Mouse (Mus musculus): ENCODE results near the gene Cdadc1. TPM values are rescaled to one million over a fixed set of nuclear protein-coding genes. Genes with fewer than 3 reads are reported as not detected.
A peak's percentile ranks its signal among the peaks of the same experiment; 100 is the strongest.

Cdadc1 gene
- 25.6 and 26.2 TPM in 2 replicates for polyA plus RNA-seq (2014; fragmentation: Nextera tagmentation; extraction: Ambion mirVana)

GRCm38 (mm10) chr14:59597398-59598259, at the start of gene Cdadc1:
Gene Cdadc1, minus strand, starts transcription at chr14:59597959.
- no peaks in the 10 kb centered on the region for H3K27me3 ChIP-seq (ENCODE audit: control insufficient read depth, insufficient read depth, low read length)
- DNase-seq (ENCODE audit: low spot score) (peak; percentile 98), ATAC-seq (replicated peaks; ENCODE audit: low FRiP score) (peak; percentile 85)
- 0 out of 2 replicates have a peak, but pooled peaks cover 4% of the 10 kb centered on the region for H3K4me1 ChIP-seq (replicated peaks; ENCODE audit: control insufficient read depth, insufficient read depth, low read length)
- peak within 1 kb of the TSS; percentile 72 for H3K9ac ChIP-seq (ENCODE audit: low read length)
- no peaks in the 10 kb centered on the region; the same call in 1 of the 2 replicates for H3K36me3 ChIP-seq (ENCODE audit: control insufficient read depth, insufficient read depth, low read length)
- H3K4me2 ChIP-seq (ENCODE audit: low read depth, low read length, severe bottlenecking) = peak within 1 kb of the TSS; percentile 97
- WGBS = under 1% methylated on average over 45 of the region's 48 CpGs
- H3K4me3 ChIP-seq (ENCODE audit: low read depth, low read length) = peak within 1 kb of the TSS; percentile 91
- no peak within 1 kb of the TSS for H3K27ac ChIP-seq (ENCODE audit: low read depth, low read length)
- no peaks in the 10 kb centered on the region for H3K9me3 ChIP-seq (ENCODE audit: control insufficient read depth, low read length)

DNA sequence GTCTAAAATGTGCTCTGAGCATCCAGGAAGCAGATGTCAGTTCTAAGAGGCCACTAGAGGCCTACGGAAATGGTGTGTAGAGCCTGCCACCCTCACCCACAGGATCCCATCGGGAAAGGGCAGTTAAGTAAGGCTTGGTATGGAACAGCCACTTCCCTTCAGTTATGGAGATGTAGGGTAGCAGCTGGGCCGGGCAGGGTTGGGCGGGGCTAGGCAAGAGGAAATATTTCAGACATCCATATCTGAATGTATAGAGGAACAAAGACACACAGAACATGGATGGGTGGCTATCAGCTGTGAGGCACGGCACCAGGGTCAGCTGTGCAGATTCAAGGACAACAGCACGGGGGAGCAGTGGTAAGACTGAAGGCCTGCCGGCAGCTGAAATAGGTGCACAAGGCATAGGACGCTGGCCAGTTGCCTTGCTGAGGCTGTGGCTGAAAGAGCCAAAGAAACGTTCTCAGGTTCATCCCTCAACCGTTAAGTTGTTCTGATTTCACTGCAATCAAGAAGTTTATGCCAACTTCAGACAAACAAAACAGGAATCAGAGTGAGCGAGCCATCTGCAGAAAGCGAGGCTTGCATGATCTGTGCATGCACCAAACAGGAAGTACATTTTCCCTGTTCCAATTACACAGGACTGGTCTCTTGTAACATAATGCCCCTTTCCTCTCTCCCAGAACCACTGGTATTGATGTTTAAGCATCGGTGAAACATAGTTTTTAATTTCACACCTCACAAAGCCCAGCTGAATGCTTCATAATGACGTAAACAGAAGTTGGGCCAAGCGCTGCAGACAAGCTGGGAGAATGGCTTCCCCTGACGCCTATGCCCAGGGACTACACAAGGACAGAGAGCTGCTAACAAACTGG, 49.3 kb upstream of the Cdadc1 start:
- H3K4me2 ChIP-seq (ENCODE audit: low read depth, low read length, severe bottlenecking) = no peak overlapping the region
- WGBS = 82% methylated on average over 16 of the region's 16 CpGs
- no peaks in the 10 kb centered on the region for H3K4me1 ChIP-seq (replicated peaks; ENCODE audit: control insufficient read depth, insufficient read depth, low read length)
- H3K27ac ChIP-seq (ENCODE audit: low read depth, low read length) = no peak overlapping the region
- H3K9me3 ChIP-seq (ENCODE audit: control insufficient read depth, low read length) = no peaks in the 10 kb centered on the region
- H3K36me3 ChIP-seq (ENCODE audit: control insufficient read depth, insufficient read depth, low read length) = no peaks in the 10 kb centered on the region
- H3K9ac ChIP-seq (ENCODE audit: low read length) = no peak overlapping the region
- H3K27me3 ChIP-seq (ENCODE audit: control insufficient read depth, insufficient read depth, low read length) = no peaks in the 10 kb centered on the region
- ATAC-seq (replicated peaks; ENCODE audit: low FRiP score) (no peak), DNase-seq (ENCODE audit: low spot score) (no peak)
- H3K4me3 ChIP-seq (ENCODE audit: low read depth, low read length) = no peak overlapping the region

GRCm38 (mm10) chr14:59644896-59645295, 47.1 kb upstream of the Cdadc1 start:
- no peak overlapping the region for H3K4me2 ChIP-seq (ENCODE audit: low read depth, low read length, severe bottlenecking)
- no peak overlapping the region for H3K4me3 ChIP-seq (ENCODE audit: low read depth, low read length)
- H3K9me3 ChIP-seq (ENCODE audit: control insufficient read depth, low read length) = no peaks in the 10 kb centered on the region
- no peak overlapping the region for H3K9ac ChIP-seq (ENCODE audit: low read length)
- no peaks in the 10 kb centered on the region for H3K4me1 ChIP-seq (replicated peaks; ENCODE audit: control insufficient read depth, insufficient read depth, low read length)
- DNase-seq (ENCODE audit: low spot score) = no peak
- H3K27ac ChIP-seq (ENCODE audit: low read depth, low read length) = no peak overlapping the region
- H3K36me3 ChIP-seq (ENCODE audit: control insufficient read depth, insufficient read depth, low read length) = no peaks in the 10 kb centered on the region
- no peaks in the 10 kb centered on the region for H3K27me3 ChIP-seq (ENCODE audit: control insufficient read depth, insufficient read depth, low read length)
- ATAC-seq (replicated peaks; ENCODE audit: low FRiP score) = no peak
- 81% methylated on average over 3 of the region's 3 CpGs for WGBS

GRCm38 (mm10) chr14:59644166-59644565, 46.4 kb upstream of the Cdadc1 start:
- H3K4me1 ChIP-seq (replicated peaks; ENCODE audit: control insufficient read depth, insufficient read depth, low read length) = no peaks in the 10 kb centered on the region; the same call in 1 of the 2 replicates
- no peak overlapping the region for H3K4me2 ChIP-seq (ENCODE audit: low read depth, low read length, severe bottlenecking)
- 86% methylated on average over 1 of the region's 1 CpGs for WGBS
- H3K9me3 ChIP-seq (ENCODE audit: control insufficient read depth, low read length) = no peaks in the 10 kb centered on the region
- no peaks in the 10 kb centered on the region for H3K27me3 ChIP-seq (ENCODE audit: control insufficient read depth, insufficient read depth, low read length)
- H3K27ac ChIP-seq (ENCODE audit: low read depth, low read length) = no peak overlapping the region
- H3K4me3 ChIP-seq (ENCODE audit: low read depth, low read length) = no peak overlapping the region
- ATAC-seq (replicated peaks; ENCODE audit: low FRiP score) (no peak), DNase-seq (ENCODE audit: low spot score) (no peak)
- no peaks in the 10 kb centered on the region for H3K36me3 ChIP-seq (ENCODE audit: control insufficient read depth, insufficient read depth, low read length)
- no peak overlapping the region for H3K9ac ChIP-seq (ENCODE audit: low read length)

GRCm38 (mm10) chr14:59643582-59643981, 45.8 kb upstream of the Cdadc1 start:
- H3K4me1 ChIP-seq (replicated peaks; ENCODE audit: control insufficient read depth, insufficient read depth, low read length) = no peaks in the 10 kb centered on the region; the same call in 1 of the 2 replicates
- H3K4me3 ChIP-seq (ENCODE audit: low read depth, low read length) = no peak overlapping the region
- 80% methylated on average over 12 of the region's 12 CpGs for whole genome bisulfite sequencing
- no peaks in the 10 kb centered on the region for H3K9me3 ChIP-seq (ENCODE audit: control insufficient read depth, low read length)
- no peaks in the 10 kb centered on the region for H3K27me3 ChIP-seq (ENCODE audit: control insufficient read depth, insufficient read depth, low read length)
- no peak for DNase-seq (ENCODE audit: low spot score)
- no peak for ATAC-seq (replicated peaks; ENCODE audit: low FRiP score)
- no peak overlapping the region for H3K9ac ChIP-seq (ENCODE audit: low read length)
- H3K4me2 ChIP-seq (ENCODE audit: low read depth, low read length, severe bottlenecking) = no peak overlapping the region
- H3K27ac ChIP-seq (ENCODE audit: low read depth, low read length) = no peak overlapping the region
- no peaks in the 10 kb centered on the region for H3K36me3 ChIP-seq (ENCODE audit: control insufficient read depth, insufficient read depth, low read length)

DNA sequence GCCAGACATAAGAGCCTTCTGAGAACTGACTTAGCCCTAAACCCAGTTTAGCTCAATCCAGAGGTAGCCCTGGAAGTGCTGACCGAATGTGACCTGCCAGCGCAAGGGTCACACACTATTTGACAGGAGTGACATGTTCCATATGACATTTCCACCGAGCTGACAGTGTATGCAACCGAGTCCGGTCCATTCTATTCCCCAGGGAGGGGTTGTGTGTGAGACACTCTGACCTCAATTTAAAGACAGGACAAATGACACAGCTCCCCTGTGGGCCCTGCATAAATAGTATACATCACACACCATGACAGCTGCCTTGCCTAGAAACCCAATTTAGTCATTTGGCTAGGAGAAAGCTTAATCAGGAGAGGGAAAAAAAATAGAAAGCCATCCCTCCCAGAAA, 44.1 kb upstream of the Cdadc1 start:
- Histone ChIP-seq H3K4me3 (ENCODE audit: low read depth, low read length) (no peak overlapping the region), H3K9ac (ENCODE audit: low read length) (no peak overlapping the region), H3K4me1 (replicated peaks; ENCODE audit: control insufficient read depth, insufficient read depth, low read length) (no peaks in the 10 kb centered on the region; the same call in 1 of the 2 replicates), H3K9me3 (ENCODE audit: control insufficient read depth, low read length) (no peaks in the 10 kb centered on the region), H3K36me3 (ENCODE audit: control insufficient read depth, insufficient read depth, low read length) (no peaks in the 10 kb centered on the region), H3K27ac (ENCODE audit: low read depth, low read length) (no peak overlapping the region), H3K4me2 (ENCODE audit: low read depth, low read length, severe bottlenecking) (no peak overlapping the region), H3K27me3 (ENCODE audit: control insufficient read depth, insufficient read depth, low read length) (no peaks in the 10 kb centered on the region)
- WGBS = 55% methylated on average over 5 of the region's 5 CpGs
- DNase-seq (ENCODE audit: low spot score) (no peak), ATAC-seq (replicated peaks; ENCODE audit: low FRiP score) (no peak)

DNA sequence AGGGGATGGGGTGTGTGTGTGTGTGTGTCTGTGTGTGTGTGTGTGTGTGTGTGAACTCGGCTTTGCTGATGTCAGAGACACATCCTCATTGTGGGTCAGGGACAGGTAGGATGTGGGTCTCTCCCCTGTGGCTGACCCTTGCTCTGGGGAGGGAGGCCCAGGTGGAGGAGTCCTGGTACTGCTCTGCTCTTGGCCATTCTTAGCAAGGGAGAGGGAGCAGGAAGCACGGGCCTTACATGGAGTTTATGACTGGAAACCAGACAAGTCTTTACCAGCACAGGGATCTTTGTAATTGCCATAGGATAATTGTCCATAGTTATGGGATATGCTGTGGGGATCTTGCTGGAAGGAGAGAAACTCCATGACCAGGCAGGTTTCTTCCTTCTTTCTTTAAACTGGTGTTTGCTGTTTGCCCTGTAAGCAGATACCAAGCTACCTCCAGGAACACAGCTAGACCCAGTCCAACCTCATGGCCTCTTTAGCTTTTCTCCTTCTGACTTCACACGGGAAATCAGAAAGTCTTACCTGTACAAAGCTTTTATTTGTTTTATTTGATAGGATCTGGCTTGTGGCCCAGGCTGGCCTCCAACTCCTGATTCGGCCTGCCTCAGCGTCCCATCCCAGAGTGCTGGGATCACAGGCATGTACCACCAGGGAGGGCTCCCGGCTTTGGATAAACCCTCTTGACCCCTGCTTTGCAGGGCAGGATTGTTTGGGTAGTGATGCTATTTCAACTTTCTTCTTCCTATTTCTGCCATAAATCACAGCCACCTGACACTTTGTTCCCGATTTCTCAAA, 41.3 kb upstream of the Cdadc1 start:
- no peak overlapping the region for H3K4me2 ChIP-seq (ENCODE audit: low read depth, low read length, severe bottlenecking)
- no peaks in the 10 kb centered on the region; the same call in 1 of the 2 replicates for H3K4me1 ChIP-seq (replicated peaks; ENCODE audit: control insufficient read depth, insufficient read depth, low read length)
- H3K4me3 ChIP-seq (ENCODE audit: low read depth, low read length) = no peak overlapping the region
- ATAC-seq (replicated peaks; ENCODE audit: low FRiP score) = no peak
- H3K36me3 ChIP-seq (ENCODE audit: control insufficient read depth, insufficient read depth, low read length) = no peaks in the 10 kb centered on the region
- H3K9me3 ChIP-seq (ENCODE audit: control insufficient read depth, low read length) = no peaks in the 10 kb centered on the region
- no peak for DNase-seq (ENCODE audit: low spot score)
- 63% methylated on average over 7 of the region's 7 CpGs for WGBS
- no peak overlapping the region for H3K9ac ChIP-seq (ENCODE audit: low read length)
- no peaks in the 10 kb centered on the region for H3K27me3 ChIP-seq (ENCODE audit: control insufficient read depth, insufficient read depth, low read length)
- H3K27ac ChIP-seq (ENCODE audit: low read depth, low read length) = no peak overlapping the region

- no peak for ATAC-seq (replicated peaks; ENCODE audit: low FRiP score)
- WGBS = 65% methylated on average over 9 of the region's 9 CpGs
- no peaks in the 10 kb centered on the region for H3K9me3 ChIP-seq (ENCODE audit: control insufficient read depth, low read length)
Measured at GRCm38 (mm10) chr14:59633988-59634387, 36.2 kb upstream of the Cdadc1 start.

More at GRCm38 (mm10) chr14:59633988-59634387, 36.2 kb upstream of the Cdadc1 start:
- DNase-seq (ENCODE audit: low spot score) = peak; percentile 49
- H3K4me2 ChIP-seq (ENCODE audit: low read depth, low read length, severe bottlenecking) = no peak overlapping the region
- no peaks in the 10 kb centered on the region for H3K27me3 ChIP-seq (ENCODE audit: control insufficient read depth, insufficient read depth, low read length)
- H3K9ac ChIP-seq (ENCODE audit: low read length) = no peak overlapping the region
- H3K27ac ChIP-seq (ENCODE audit: low read depth, low read length) = no peak overlapping the region
- H3K4me3 ChIP-seq (ENCODE audit: low read depth, low read length) = no peak overlapping the region
- no peaks in the 10 kb centered on the region; the same call in 1 of the 2 replicates for H3K36me3 ChIP-seq (ENCODE audit: control insufficient read depth, insufficient read depth, low read length)
- H3K4me1 ChIP-seq (replicated peaks; ENCODE audit: control insufficient read depth, insufficient read depth, low read length) = no peaks in the 10 kb centered on the region
